Mouse (Mus musculus) heart, adult 8-10 months (tissue): Measurements from ENCODE around the gene Fam122c. TPM values are rescaled to one million over a fixed set of nuclear protein-coding genes. Genes with fewer than 3 reads are reported as not detected.

ENCODE experiments used
- DNase-seq: peaks from one replicate; pipeline ENCODE4 v3.0.0; 2022; ENCODE audit warnings: low spot score
- total RNA-seq, 4 experiments: library from RNA; stranded (reverse); gene quantifications; 2 replicates each; pipeline ENCODE4 v1.2.4; 2022

Fam122c gene
- total RNA-seq, 4 experiments from 2014 or later, result not detected

DNA sequence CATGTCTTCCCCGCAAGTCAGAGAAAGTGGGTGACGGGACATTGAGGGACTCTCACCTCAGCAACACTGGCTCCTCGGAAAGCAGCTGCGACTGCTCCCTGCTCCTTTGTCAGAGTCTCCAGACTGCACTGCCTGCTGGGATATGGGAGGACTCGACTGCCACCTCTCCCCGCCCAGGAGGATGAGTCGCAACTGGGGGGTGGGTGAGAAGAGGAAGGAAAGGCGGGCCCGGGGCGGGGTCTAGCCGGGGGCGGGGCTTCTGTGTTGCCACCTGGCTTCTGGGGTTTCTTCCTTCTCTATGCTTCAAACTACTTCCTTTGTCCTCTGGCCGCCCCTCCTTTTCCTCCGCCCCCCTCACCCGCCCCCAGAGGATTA, 97.1 kb downstream of the Fam122c start, which contains the start of gene Mospd1:
Gene Mospd1 (minus strand): TSS at position 137 of the 375 bp plus-strand sequence.
- peak; percentile 89 for DNase-seq

Other genes starting within 250 kb of the Fam122c start
- not detected for gene Plac1, start 33.3 kb upstream of the Fam122c start, total RNA-seq
- 1 to 10 TPM; 1.9 to 4.8 (median 3.3) TPM for gene Fam122b, start 3.6 kb upstream of the Fam122c start, total RNA-seq
- 10 to 100 TPM; 33.2 to 39.2 (median 37.2) TPM for gene Mospd1, start 97.1 kb downstream of the Fam122c start, total RNA-seq
- gene Etd, start 161.5 kb downstream of the Fam122c start, total RNA-seq, result not detected